Mouse (Mus musculus) layer of hippocampus, adult 9-11 months (tissue): ENCODE data around the gene Nxph4.

Source experiments
- DNase-seq: peaks from one replicate; pipeline ENCODE4 v3.0.0; 2022

Gene Nxph4

GRCm38 (mm10) chr10:127480833-127481813 lies 53.2 kb downstream of the Nxph4 start:
- peak; percentile 79 for DNase-seq

GRCm38 (mm10) chr10:127479131-127479530 lies 55.2 kb downstream of the Nxph4 start:
- peak; percentile 57 for DNase-seq

GRCm38 (mm10) chr10:127477301-127477700 lies 57.1 kb downstream of the Nxph4 start:
- no peak for DNase-seq

- DNase-seq = no peak
Measured at GRCm38 (mm10) chr10:127476541-127476940, 57.8 kb downstream of the Nxph4 start.
